Mouse (Mus musculus) liver, postnatal 0 days (tissue): ENCODE measurements around the gene Nr2f6.

ENCODE experiments used
- CTCF ChIP-seq: sonication (generic); IDR thresholded peaks from 2 replicates; pipeline ENCODE4 v1.5.1; 2016; ENCODE audit warnings: antibody characterized with exemption, low read depth
- EP300 ChIP-seq: IDR thresholded peaks from 2 replicates; pipeline ENCODE4 v1.6.1; 2016; ENCODE audit warnings: antibody characterized with exemption, low read depth, mild to moderate bottlenecking

DNA sequence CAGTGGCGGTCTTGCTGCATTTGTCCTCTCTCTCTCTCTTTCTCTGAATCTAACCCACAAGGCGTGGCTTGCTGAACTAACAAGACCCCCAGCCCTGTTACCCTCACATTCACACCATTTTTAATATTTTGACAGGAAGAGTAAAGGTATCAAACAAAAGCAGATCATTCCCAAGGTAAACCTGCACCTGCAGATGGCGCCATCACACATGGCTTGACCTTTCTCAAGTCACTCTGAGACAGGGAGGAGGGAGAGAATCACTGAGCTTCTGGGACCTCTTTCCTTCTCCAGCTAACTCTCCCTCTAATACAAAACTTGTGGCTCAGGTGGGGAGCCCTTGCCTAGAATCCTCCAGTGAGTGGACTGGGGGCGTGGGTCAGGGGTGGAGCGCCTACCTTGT lies 41.1 kb downstream of the Nr2f6 start:
- TF ChIP-seq CTCF (peak; percentile 63), EP300 (no peak)
